Mouse (Mus musculus): Measurements from ENCODE around the gene Atp8b3.

Gene Atp8b3

GRCm38 (mm10) chr10:80523299-80523698 is 15.6 kb downstream of the Atp8b3 start:
- DNase-seq (ENCODE audit: low read depth, low spot score) = no peak

- no peak for DNase-seq (ENCODE audit: low read depth, low spot score)
These were observed 19.6 kb downstream of the Atp8b3 start for GRCm38 (mm10) chr10:80519287-80519686.

GRCm38 (mm10) chr10:80513739-80514138 is 25.2 kb downstream of the Atp8b3 start:
- DNase-seq (ENCODE audit: low read depth, low spot score) = no peak

- no peak for DNase-seq (ENCODE audit: low read depth, low spot score)
These were observed 28.7 kb downstream of the Atp8b3 start for GRCm38 (mm10) chr10:80510273-80510660.

- DNase-seq (ENCODE audit: low read depth, low spot score) = no peak
These were observed 29.3 kb downstream of the Atp8b3 start for GRCm38 (mm10) chr10:80509412-80510272.

GRCm38 (mm10) chr10:80506222-80506621 is 32.7 kb downstream of the Atp8b3 start:
- peak; percentile 43 for DNase-seq (ENCODE audit: low read depth, low spot score)

GRCm38 (mm10) chr10:80504724-80505123 is 34.2 kb downstream of the Atp8b3 start:
- DNase-seq (ENCODE audit: low read depth, low spot score) = no peak

GRCm38 (mm10) chr10:80503599-80504220 is 35.2 kb downstream of the Atp8b3 start:
- no peak for DNase-seq (ENCODE audit: low read depth, low spot score)

GRCm38 (mm10) chr10:80502819-80503314 is 36.1 kb downstream of the Atp8b3 start:
- DNase-seq (ENCODE audit: low read depth, low spot score) = no peak

- no peak for DNase-seq (ENCODE audit: low read depth, low spot score)
These were observed 36.6 kb downstream of the Atp8b3 start for GRCm38 (mm10) chr10:80502291-80502690.

GRCm38 (mm10) chr10:80496421-80496820 is 42.5 kb downstream of the Atp8b3 start:
- no peak for DNase-seq (ENCODE audit: low read depth, low spot score)

- no peak for DNase-seq (ENCODE audit: low read depth, low spot score)
These were observed 43.0 kb downstream of the Atp8b3 start for GRCm38 (mm10) chr10:80495901-80496300.

- DNase-seq (ENCODE audit: low read depth, low spot score) = no peak
These were observed 44.2 kb downstream of the Atp8b3 start, which contains the start of gene Onecut3 for GRCm38 (mm10) chr10:80494732-80495131. Gene Onecut3, plus strand, starts transcription at chr10:80494835.

- DNase-seq (ENCODE audit: low read depth, low spot score) = no peak
These were observed 48.9 kb downstream of the Atp8b3 start for GRCm38 (mm10) chr10:80490051-80490450.

GRCm38 (mm10) chr10:80486862-80487379 is 52.0 kb downstream of the Atp8b3 start:
- no peak for DNase-seq (ENCODE audit: low read depth, low spot score)

GRCm38 (mm10) chr10:80481002-80481401 is 57.9 kb downstream of the Atp8b3 start:
- DNase-seq (ENCODE audit: low read depth, low spot score) = no peak

GRCm38 (mm10) chr10:80478531-80478930 is 60.4 kb downstream of the Atp8b3 start:
- DNase-seq (ENCODE audit: low read depth, low spot score) = no peak

GRCm38 (mm10) chr10:80475290-80475959 is 63.5 kb downstream of the Atp8b3 start:
- no peak for DNase-seq (ENCODE audit: low read depth, low spot score)

All from WW6 (cell line).